Mouse (Mus musculus) liver, adult 2 months (tissue): ENCODE results near the gene Amdhd2.

Experiments used
- CTCF ChIP-seq: fragments of 200-500 bp; IDR thresholded peaks from 2 replicates; pipeline ENCODE4 v1.5.1; 2011; ENCODE audit warnings: low read depth, low read length, control low read depth
- POLR2A ChIP-seq: fragments of 200-500 bp; IDR thresholded peaks from 2 replicates; pipeline ENCODE4 v1.6.1; 2011; ENCODE audit warnings: low read length, control low read depth; ENCODE audit not compliant: insufficient read depth; ENCODE audit errors: extremely low read depth

DNA sequence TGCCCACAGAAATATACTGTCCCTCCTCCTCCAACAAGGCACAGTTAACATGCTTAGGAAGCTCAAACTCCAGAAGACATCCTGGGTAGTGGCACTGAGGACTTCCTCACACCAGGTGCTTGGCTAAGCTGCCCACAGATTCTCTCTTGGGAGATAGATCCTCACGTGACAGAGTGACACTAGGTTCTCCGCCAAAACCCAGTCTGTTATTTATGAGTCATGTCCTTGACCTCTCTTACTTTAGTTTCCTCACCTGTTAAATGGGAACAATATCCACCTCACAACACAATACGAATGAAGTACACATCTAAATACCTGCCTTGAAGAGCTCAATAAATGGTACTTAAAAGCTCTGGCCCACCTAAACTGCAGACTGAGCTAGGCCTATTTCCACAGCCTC, 24.3 kb downstream of the Amdhd2 start:
- TF ChIP-seq CTCF = no peak
- no peak for TF ChIP-seq POLR2A
